Mouse (Mus musculus) cortical plate, adult 2 months (tissue): ENCODE measurements around the gene Slc27a4.

Experiments used
- CTCF ChIP-seq: fragments of 200-500 bp; IDR thresholded peaks from 2 replicates; pipeline ENCODE4 v1.5.1; 2011; ENCODE audit warnings: mild to moderate bottlenecking, control low read depth, low read length; ENCODE audit not compliant: insufficient read depth; ENCODE audit errors: extremely low read depth
- POLR2A ChIP-seq: fragments of 200-500 bp; IDR thresholded peaks from 2 replicates; pipeline ENCODE4 v1.6.1; 2011; ENCODE audit warnings: mild to moderate bottlenecking, low read length, control low read depth; ENCODE audit not compliant: insufficient read depth; ENCODE audit errors: extremely low read depth

DNA sequence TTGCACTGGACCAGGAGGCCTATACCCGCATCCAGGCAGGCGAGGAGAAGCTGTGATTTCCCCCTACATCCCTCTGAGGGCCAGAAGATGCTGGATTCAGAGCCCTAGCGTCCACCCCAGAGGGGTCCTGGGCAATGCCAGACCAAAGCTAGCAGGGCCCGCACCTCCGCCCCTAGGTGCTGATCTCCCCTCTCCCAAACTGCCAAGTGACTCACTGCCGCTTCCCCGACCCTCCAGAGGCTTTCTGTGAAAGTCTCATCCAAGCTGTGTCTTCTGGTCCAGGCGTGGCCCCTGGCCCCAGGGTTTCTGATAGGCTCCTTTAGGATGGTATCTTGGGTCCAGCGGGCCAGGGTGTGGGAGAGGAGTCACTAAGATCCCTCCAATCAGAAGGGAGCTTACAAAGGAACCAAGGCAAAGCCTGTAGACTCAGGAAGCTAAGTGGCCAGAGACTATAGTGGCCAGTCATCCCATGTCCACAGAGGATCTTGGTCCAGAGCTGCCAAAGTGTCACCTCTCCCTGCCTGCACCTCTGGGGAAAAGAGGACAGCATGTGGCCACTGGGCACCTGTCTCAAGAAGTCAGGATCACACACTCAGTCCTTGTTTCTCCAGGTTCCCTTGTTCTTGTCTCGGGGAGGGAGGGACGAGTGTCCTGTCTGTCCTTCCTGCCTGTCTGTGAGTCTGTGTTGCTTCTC lies 13.4 kb downstream of the Slc27a4 start:
- TF ChIP-seq POLR2A (no peak), CTCF (no peak)
